Mouse (Mus musculus): ENCODE measurements around the gene Arhgdig. TPM values are rescaled to one million over a fixed set of nuclear protein-coding genes. Genes with fewer than 3 reads are reported as not detected.
A peak's percentile ranks its signal among the peaks of the same experiment; 100 is the strongest.

Arhgdig gene
- 3.6 and 4.3 TPM in 2 replicates for polyA plus RNA-seq (2015; fragmentation: Nextera tagmentation; extraction: Ambion mirVana)

GRCm38 (mm10) chr17:26207686-26208085, at the start of gene Arhgdig:
TSS of gene Arhgdig (minus strand) at chr17:26207786.
- ATAC-seq (ENCODE audit: low read depth) = no peak
- WGBS = 83% methylated on average over 12 of the region's 12 CpGs
- Histone ChIP-seq H3K36me3 (ENCODE audit: control insufficient read depth, insufficient read depth, low read length) (no peaks in the 10 kb centered on the region), H3K27ac (ENCODE audit: low read length) (no peak within 1 kb of the TSS), H3K4me2 (ENCODE audit: low read depth, low read length) (no peak within 1 kb of the TSS), H3K4me3 (ENCODE audit: low read length) (no peak within 1 kb of the TSS), H3K27me3 (ENCODE audit: control insufficient read depth, insufficient read depth, low read depth, low read length) (peaks cover 13% of the 10 kb centered on the region), H3K9me3 (ENCODE audit: control insufficient read depth, low read length) (no peaks in the 10 kb centered on the region), H3K9ac (ENCODE audit: low read length) (no peak within 1 kb of the TSS), H3K4me1 (replicated peaks; ENCODE audit: control insufficient read depth, insufficient read depth, low read length) (peaks cover 9% of the 10 kb centered on the region; the same call in 1 of the 2 replicates)

- H3K4me3 ChIP-seq (ENCODE audit: low read length) = no peak overlapping the region
- ATAC-seq (ENCODE audit: low read depth) = no peak
These were observed 47.7 kb upstream of the Arhgdig start for GRCm38 (mm10) chr17:26255313-26255712.

GRCm38 (mm10) chr17:26253399-26253798, 45.8 kb upstream of the Arhgdig start:
- WGBS = 0% methylated on average over 24 of the region's 24 CpGs
- Histone ChIP-seq H3K4me2 (ENCODE audit: low read depth, low read length) (peak overlapping the region; percentile 78), H3K27me3 (ENCODE audit: control insufficient read depth, insufficient read depth, low read depth, low read length) (no peaks in the 10 kb centered on the region), H3K27ac (ENCODE audit: low read length) (peak overlapping the region; percentile 98), H3K9ac (ENCODE audit: low read length) (peak overlapping the region; percentile 98), H3K4me3 (ENCODE audit: low read length) (peak overlapping the region; percentile 100), H3K9me3 (ENCODE audit: control insufficient read depth, low read length) (no peaks in the 10 kb centered on the region), H3K4me1 (replicated peaks; ENCODE audit: control insufficient read depth, insufficient read depth, low read length) (peaks cover 6% of the 10 kb centered on the region), H3K36me3 (ENCODE audit: control insufficient read depth, insufficient read depth, low read length) (peaks cover 14% of the 10 kb centered on the region)
- ATAC-seq (ENCODE audit: low read depth) = no peak; the same call in 1 of the 2 replicates

More at GRCm38 (mm10) chr17:26255313-26255712, 47.7 kb upstream of the Arhgdig start:
- Histone ChIP-seq H3K4me2 (ENCODE audit: low read depth, low read length) (no peak overlapping the region), H3K27me3 (ENCODE audit: control insufficient read depth, insufficient read depth, low read depth, low read length) (no peaks in the 10 kb centered on the region), H3K27ac (ENCODE audit: low read length) (no peak overlapping the region), H3K36me3 (ENCODE audit: control insufficient read depth, insufficient read depth, low read length) (peaks cover 25% of the 10 kb centered on the region), H3K9ac (ENCODE audit: low read length) (no peak overlapping the region), H3K9me3 (ENCODE audit: control insufficient read depth, low read length) (no peaks in the 10 kb centered on the region), H3K4me1 (replicated peaks; ENCODE audit: control insufficient read depth, insufficient read depth, low read length) (peaks cover 6% of the 10 kb centered on the region)
- WGBS = 89% methylated on average over 7 of the region's 7 CpGs

- Histone ChIP-seq H3K4me2 (ENCODE audit: low read depth, low read length) (peak within 1 kb of the TSS; percentile 78), H3K9ac (ENCODE audit: low read length) (peak within 1 kb of the TSS; percentile 98), H3K4me3 (ENCODE audit: low read length) (peak within 1 kb of the TSS; percentile 100), H3K4me1 (replicated peaks; ENCODE audit: control insufficient read depth, insufficient read depth, low read length) (peaks cover 6% of the 10 kb centered on the region), H3K27ac (ENCODE audit: low read length) (peak within 1 kb of the TSS; percentile 98), H3K9me3 (ENCODE audit: control insufficient read depth, low read length) (no peaks in the 10 kb centered on the region), H3K36me3 (ENCODE audit: control insufficient read depth, insufficient read depth, low read length) (peaks cover 8% of the 10 kb centered on the region; the same call in 1 of the 2 replicates), H3K27me3 (ENCODE audit: control insufficient read depth, insufficient read depth, low read depth, low read length) (no peaks in the 10 kb centered on the region)
- WGBS = under 1% methylated on average over 43 of the region's 43 CpGs
- peak; percentile 98 for ATAC-seq (ENCODE audit: low read depth)
These were observed 45.1 kb upstream of the Arhgdig start, which contains the start of gene Luc7l for GRCm38 (mm10) chr17:26252539-26253251. TSS of gene Luc7l (plus strand) at chr17:26252896.

- WGBS = 55% methylated on average over 4 of the region's 4 CpGs
- Histone ChIP-seq H3K4me1 (replicated peaks; ENCODE audit: control insufficient read depth, insufficient read depth, low read length) (peaks cover 6% of the 10 kb centered on the region), H3K9ac (ENCODE audit: low read length) (no peak overlapping the region; the same call in 1 of the 2 replicates), H3K36me3 (ENCODE audit: control insufficient read depth, insufficient read depth, low read length) (peaks cover 8% of the 10 kb centered on the region; the same call in 1 of the 2 replicates), H3K27ac (ENCODE audit: low read length) (no peak overlapping the region), H3K4me3 (ENCODE audit: low read length) (peak overlapping the region; percentile 100), H3K9me3 (ENCODE audit: control insufficient read depth, low read length) (no peaks in the 10 kb centered on the region), H3K27me3 (ENCODE audit: control insufficient read depth, insufficient read depth, low read depth, low read length) (no peaks in the 10 kb centered on the region), H3K4me2 (ENCODE audit: low read depth, low read length) (peak overlapping the region; percentile 78)
- no peak for ATAC-seq (ENCODE audit: low read depth)
These were observed 44.4 kb upstream of the Arhgdig start for GRCm38 (mm10) chr17:26251886-26252538.

GRCm38 (mm10) chr17:26244101-26244841, 36.7 kb upstream of the Arhgdig start, which contains the start of gene Fam234a:
TSS of gene Fam234a (minus strand) at chr17:26244242.
- 6% methylated on average over 30 of the region's 33 CpGs for WGBS
- ATAC-seq (ENCODE audit: low read depth) = peak; percentile 99
- H3K9me3 ChIP-seq (ENCODE audit: control insufficient read depth, low read length) = no peaks in the 10 kb centered on the region
- peak within 1 kb of the TSS; percentile 76 for H3K9ac ChIP-seq (ENCODE audit: low read length)
- H3K36me3 ChIP-seq (ENCODE audit: control insufficient read depth, insufficient read depth, low read length) = no peaks in the 10 kb centered on the region
- H3K4me1 ChIP-seq (replicated peaks; ENCODE audit: control insufficient read depth, insufficient read depth, low read length) = no peaks in the 10 kb centered on the region; the same call in 1 of the 2 replicates
- H3K27me3 ChIP-seq (ENCODE audit: control insufficient read depth, insufficient read depth, low read depth, low read length) = no peaks in the 10 kb centered on the region
- H3K4me3 ChIP-seq (ENCODE audit: low read length) = peak within 1 kb of the TSS; percentile 73
- H3K4me2 ChIP-seq (ENCODE audit: low read depth, low read length) = peak within 1 kb of the TSS; percentile 67
- peak within 1 kb of the TSS; percentile 73 for H3K27ac ChIP-seq (ENCODE audit: low read length)

GRCm38 (mm10) chr17:26243471-26244100, 36.0 kb upstream of the Arhgdig start:
- no peaks in the 10 kb centered on the region for H3K36me3 ChIP-seq (ENCODE audit: control insufficient read depth, insufficient read depth, low read length)
- no peaks in the 10 kb centered on the region for H3K9me3 ChIP-seq (ENCODE audit: control insufficient read depth, low read length)
- peak; percentile 81 for ATAC-seq (ENCODE audit: low read depth)
- H3K4me3 ChIP-seq (ENCODE audit: low read length) = peak overlapping the region; percentile 73
- under 1% methylated on average over 31 of the region's 32 CpGs for WGBS
- peak overlapping the region; percentile 67 for H3K4me2 ChIP-seq (ENCODE audit: low read depth, low read length)
- no peaks in the 10 kb centered on the region for H3K27me3 ChIP-seq (ENCODE audit: control insufficient read depth, insufficient read depth, low read depth, low read length)
- no peaks in the 10 kb centered on the region; the same call in 1 of the 2 replicates for H3K4me1 ChIP-seq (replicated peaks; ENCODE audit: control insufficient read depth, insufficient read depth, low read length)
- peak overlapping the region; percentile 76 for H3K9ac ChIP-seq (ENCODE audit: low read length)
- H3K27ac ChIP-seq (ENCODE audit: low read length) = peak overlapping the region; percentile 73

- WGBS = 83% methylated on average over 6 of the region's 6 CpGs
These were observed 33.4 kb upstream of the Arhgdig start for GRCm38 (mm10) chr17:26240990-26241389.

More at GRCm38 (mm10) chr17:26240990-26241389, 33.4 kb upstream of the Arhgdig start:
- H3K36me3 ChIP-seq (ENCODE audit: control insufficient read depth, insufficient read depth, low read length) = no peaks in the 10 kb centered on the region
- H3K9me3 ChIP-seq (ENCODE audit: control insufficient read depth, low read length) = no peaks in the 10 kb centered on the region
- ATAC-seq (ENCODE audit: low read depth) = no peak
- H3K9ac ChIP-seq (ENCODE audit: low read length) = no peak overlapping the region
- H3K27me3 ChIP-seq (ENCODE audit: control insufficient read depth, insufficient read depth, low read depth, low read length) = no peaks in the 10 kb centered on the region
- no peaks in the 10 kb centered on the region; the same call in 1 of the 2 replicates for H3K4me1 ChIP-seq (replicated peaks; ENCODE audit: control insufficient read depth, insufficient read depth, low read length)
- H3K27ac ChIP-seq (ENCODE audit: low read length) = no peak overlapping the region
- H3K4me2 ChIP-seq (ENCODE audit: low read depth, low read length) = no peak overlapping the region
- no peak overlapping the region for H3K4me3 ChIP-seq (ENCODE audit: low read length)
